Mouse (Mus musculus) adrenal gland, postnatal 4 days (tissue): ENCODE results near the gene Rsad2. TPM values are rescaled to one million over a fixed set of nuclear protein-coding genes. Genes with fewer than 3 reads are reported as not detected.

Source experiments
- DNase-seq, 2 experiments: peaks; one replicate each; pipeline ENCODE4 v3.0.0; 2021 to 2022; ENCODE audit warnings: low spot score in 2 of 2, mixed read lengths in 2 of 2
- microRNA-seq: library from miRNA; unstranded; fragments of <30 nt; microRNA quantifications from one replicate; pipeline ENCODE4 v1.2.0, GENCODE M21; 2021
- total RNA-seq, 2 experiments: library from RNA; stranded (reverse); gene quantifications; 2 replicates each; pipeline ENCODE4 v1.2.3; 2021

The Rsad2 gene
- total RNA-seq, 2 experiments from 2014 or later = 16.1 to 19.5 TPM

- DNase-seq = no peak
These were observed 52.7 kb downstream of the Rsad2 start for GRCm38 (mm10) chr12:26403372-26404125.

GRCm38 (mm10) chr12:26401696-26402470, 54.4 kb downstream of the Rsad2 start:
- DNase-seq = no peak

GRCm38 (mm10) chr12:26401254-26401653, 55.0 kb downstream of the Rsad2 start:
- no peak for DNase-seq

GRCm38 (mm10) chr12:26400762-26401161, 55.5 kb downstream of the Rsad2 start:
- DNase-seq = no peak

- no peak for DNase-seq
These were observed 56.9 kb downstream of the Rsad2 start for GRCm38 (mm10) chr12:26399391-26399790.

GRCm38 (mm10) chr12:26398597-26398996, 57.7 kb downstream of the Rsad2 start:
- no peak for DNase-seq

- no peak for DNase-seq
These were observed 61.5 kb downstream of the Rsad2 start for GRCm38 (mm10) chr12:26394485-26395470.

GRCm38 (mm10) chr12:26393291-26393690, 63.0 kb downstream of the Rsad2 start:
- no peak for DNase-seq

Small RNA genes lying within 50 kb of the gene (microRNA-seq; reads per million reads assigned to microRNA genes)
- gene Mir6538 = 4.7 reads per million, percentile 13 among the genes with 10 or more reads in this experiment

Other genes with a start within 250 kb of the Rsad2 start
- 10 to 100 TPM; 62.6 to 78.4 TPM for gene Rnf144a, start 41.2 kb downstream of the Rsad2 start, total RNA-seq
- 10 to 100 TPM; 39.7 to 40.4 TPM for gene Cmpk2, start 12.8 kb upstream of the Rsad2 start, total RNA-seq